Mouse (Mus musculus) kidney, postnatal 25 days (tissue): ENCODE results near the gene Ccdc43.
"Not testable (repeated sequence)": the region's sequence is repeated elsewhere in the genome, so short reads cannot be mapped to it uniquely, and the experiment has no call there.

Experiments used
- DNase-seq, 2 experiments: peaks; one replicate each; pipeline ENCODE4 v3.0.0; 2021; ENCODE audit warnings: mixed read lengths in 2 of 2

Ccdc43 gene

DNA sequence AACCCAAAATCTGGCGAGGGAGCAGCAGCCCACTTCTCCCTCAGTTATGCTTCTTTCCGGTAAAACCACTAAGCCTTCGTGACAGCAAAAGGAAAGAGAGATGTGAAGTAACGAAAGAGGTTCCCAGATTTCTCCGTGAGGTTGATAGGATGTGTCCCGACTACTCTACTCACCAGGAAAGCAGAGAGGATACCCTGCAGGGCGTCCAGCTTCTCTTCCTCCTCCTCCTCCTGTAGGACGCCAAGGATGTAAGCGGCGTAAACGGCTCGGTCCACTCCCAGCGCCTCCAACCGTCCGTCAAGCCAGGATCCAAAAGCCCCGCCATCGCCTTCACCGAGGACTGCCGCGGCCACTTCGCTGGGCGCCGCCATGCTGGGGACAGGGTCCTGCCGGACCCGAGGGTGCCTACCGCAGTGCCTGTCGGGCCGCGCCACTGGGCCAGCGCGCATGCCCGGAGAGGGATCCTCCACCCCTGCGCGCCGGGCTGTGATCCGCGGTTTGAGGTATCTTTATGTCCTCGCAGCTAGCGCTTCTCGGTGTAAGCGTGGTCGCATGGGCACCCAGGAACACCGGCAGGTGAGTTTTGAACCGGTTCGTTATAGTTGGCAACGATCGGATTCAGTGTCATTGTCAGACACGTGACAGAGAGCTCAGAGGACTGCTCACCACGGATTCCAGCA, at the start of gene Ccdc43:
Ccdc43 (minus strand) TSS at position 445 of the 680 bp plus-strand sequence.
- peak; percentile 87 to 92 for DNase-seq

DNA sequence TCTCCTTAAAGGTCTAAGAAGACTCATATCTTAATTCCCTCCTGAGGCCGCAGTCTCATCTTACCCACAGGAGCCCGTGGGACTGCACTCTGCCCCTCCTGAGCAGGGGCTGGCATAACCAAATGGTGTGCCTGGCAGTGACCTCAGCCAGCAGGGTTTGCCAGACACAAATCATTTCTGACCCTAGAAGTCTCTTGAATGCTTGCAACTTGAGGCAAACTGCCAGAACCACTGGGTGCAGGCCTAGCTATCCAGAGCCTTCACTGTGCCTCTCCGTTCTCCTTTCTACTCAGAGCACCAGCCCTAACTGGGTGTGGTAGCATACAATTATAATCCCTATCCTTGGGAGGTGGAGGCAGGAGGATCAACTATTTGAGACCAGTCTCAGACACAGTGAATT, 47.2 kb upstream of the Ccdc43 start:
- DNase-seq = peak in 1 of 2 experiments; percentile 28

DNA sequence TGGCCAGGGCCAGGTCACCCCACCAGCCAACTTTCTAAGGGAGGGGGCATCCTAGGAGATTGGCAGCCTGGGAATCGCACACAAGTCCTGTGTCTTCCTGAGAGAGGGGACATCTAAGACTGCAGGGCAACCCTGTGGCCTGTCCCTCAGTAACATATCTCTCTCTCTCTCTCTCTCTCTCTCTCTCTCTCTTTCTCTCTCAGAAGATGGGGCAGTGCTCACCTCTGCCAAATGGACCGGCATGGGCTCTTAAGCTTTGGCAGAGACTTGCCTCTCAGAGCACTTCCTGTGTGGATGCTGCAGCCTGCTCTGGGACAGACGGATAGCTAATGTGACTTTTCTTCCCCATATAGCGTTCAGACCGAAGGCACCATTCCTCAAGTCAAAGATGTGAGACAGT, 45.3 kb upstream of the Ccdc43 start:
- peak in 1 of 2 experiments; percentile 9 for DNase-seq

- peak in 1 of 2 experiments; percentile 17 for DNase-seq
Measured at GRCm38 (mm10) chr11:102742066-102742465, 44.5 kb upstream of the Ccdc43 start.

- peak; percentile 43 to 60 for DNase-seq
Measured at GRCm38 (mm10) chr11:102741129-102741950, 43.8 kb upstream of the Ccdc43 start.

DNA sequence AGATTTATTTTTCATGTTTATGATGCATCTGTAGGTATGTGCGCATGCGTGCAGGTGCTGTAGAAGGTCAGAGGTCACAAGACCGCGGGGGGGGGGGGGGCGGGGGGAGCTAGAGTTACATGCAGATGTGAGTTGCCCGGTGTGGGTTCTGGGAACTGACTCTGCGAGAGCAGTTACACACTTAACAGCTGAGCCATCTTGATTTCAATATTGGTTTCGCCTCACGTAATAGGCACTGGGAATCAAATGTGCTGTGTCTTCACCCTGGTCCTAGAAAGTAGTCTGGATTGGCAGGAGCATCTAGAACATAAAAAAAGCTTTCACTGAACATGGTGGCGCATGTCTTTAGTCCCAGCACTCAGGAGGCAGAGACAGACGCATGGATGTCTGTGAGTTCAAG, 43.1 kb upstream of the Ccdc43 start:
- peak in 1 of 2 experiments; percentile 26 for DNase-seq

DNA sequence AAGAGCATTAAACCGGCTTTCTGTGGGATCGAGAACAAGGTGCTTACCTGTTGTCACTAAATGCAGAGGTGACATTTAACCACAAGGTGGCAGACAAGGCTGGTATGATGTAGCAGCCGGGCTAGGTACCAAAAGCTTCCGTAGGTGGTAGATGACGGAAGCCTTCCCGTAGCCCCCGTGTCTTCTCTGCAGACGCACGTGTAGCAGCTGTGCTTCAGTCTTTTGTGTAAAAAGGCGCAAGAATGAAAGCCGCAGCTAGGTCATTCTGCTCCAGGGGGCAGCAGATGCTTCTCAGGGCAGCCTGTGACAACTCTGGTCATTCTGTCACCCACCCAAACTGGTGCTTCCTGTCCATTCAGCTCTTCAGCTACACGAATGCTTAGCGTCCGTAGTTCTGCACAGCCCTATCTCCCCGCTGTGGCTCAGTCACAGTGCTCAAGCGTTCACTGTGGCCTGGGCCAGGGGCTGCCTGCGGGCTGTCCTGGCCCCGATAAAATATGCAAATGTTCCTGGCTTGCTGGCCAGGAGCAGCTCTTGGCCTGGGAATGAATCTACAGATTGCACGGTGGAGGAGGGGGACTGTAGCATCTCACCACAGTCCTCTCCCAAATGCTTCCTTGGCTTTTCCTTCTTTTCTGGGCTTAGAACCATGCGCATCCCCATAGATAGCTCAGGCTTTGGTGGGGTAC, 41.8 kb upstream of the Ccdc43 start:
- peak; percentile 60 to 70 for DNase-seq

GRCm38 (mm10) chr11:102738046-102738445, 40.5 kb upstream of the Ccdc43 start:
- peak in 1 of 2 experiments; percentile 21 for DNase-seq

- DNase-seq = no peak
Measured at GRCm38 (mm10) chr11:102734961-102735360, 37.4 kb upstream of the Ccdc43 start.

DNA sequence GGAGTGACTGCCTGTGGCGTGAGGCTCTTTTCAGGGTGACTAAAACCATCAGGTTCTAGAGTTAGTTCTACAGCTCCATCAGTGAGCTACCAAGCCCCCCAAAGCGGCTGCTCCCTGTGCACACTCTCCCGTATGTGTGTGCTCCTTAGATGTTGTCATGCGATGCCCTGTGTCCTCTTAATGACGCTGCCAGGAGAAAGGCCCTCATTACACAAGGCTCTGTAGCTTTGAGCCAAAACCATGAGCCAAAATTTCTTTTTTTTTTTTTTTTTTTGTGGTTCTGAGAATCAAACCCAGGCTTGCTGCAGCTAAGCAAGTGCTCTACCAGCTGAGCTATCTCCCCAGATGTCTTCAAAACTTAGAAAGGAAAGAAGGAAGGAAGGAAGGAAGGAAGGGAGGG, 35.6 kb upstream of the Ccdc43 start:
- DNase-seq = no peak

DNA sequence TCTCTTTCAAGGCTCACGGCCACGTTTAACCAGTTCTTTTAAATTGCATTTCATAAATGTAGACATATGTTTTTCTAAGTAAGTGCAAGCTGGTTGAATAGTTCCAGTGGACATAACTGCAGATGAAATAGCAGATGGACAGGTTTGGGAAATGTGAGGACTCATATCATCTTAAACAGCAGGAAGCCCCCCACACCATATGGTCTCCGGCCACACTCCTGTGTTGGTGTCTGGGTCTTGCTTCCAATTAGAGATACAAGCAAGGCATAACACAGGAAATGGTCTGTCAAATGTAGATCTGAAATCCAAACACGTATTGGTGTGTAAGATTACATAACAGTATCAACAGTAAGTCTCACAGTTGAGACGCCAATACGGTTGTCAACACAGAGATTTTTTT, 33.8 kb upstream of the Ccdc43 start:
- no peak for DNase-seq

DNA sequence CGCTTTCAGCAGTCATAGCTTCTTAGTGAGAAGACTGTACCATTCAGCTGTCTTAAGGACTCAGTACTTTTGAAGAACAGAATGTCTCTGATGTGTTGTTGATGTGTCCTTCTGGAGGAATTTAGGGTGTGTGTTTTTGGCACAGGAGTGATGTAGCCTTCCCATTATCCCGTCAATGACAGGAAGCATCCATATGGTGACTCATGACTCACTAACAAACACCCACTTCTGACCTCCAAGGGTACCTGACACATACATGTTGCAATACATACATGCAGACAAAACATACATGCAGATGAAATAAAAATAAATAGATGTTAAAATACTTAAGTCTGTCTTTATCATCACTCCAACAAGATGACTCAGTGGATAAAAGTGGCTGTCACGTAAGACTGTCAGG, 32.3 kb upstream of the Ccdc43 start:
- DNase-seq = no peak

GRCm38 (mm10) chr11:102728614-102729013, 31.0 kb upstream of the Ccdc43 start:
- peak; percentile 41 to 50 for DNase-seq

GRCm38 (mm10) chr11:102725574-102725973, 28.0 kb upstream of the Ccdc43 start:
- peak in 1 of 2 experiments; percentile 25 for DNase-seq

DNA sequence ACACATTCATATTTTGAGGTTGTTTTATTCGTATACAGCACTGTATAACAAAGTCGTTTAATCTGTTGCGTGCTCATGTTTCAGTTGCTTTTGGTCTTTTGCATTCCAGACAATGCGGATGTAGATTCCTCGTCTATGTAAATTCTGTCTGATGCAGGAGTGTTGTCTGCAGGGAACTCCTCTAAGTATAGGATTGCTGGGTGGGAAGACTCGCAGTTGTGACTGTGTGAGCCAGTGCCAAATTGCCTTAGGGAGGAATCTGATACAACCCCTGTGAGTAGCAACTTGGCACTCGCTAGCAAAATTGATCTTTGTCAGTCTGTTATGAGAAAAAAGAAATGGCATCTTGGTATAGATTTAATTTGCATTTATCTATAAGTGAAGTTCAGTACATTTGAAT, 18.6 kb upstream of the Ccdc43 start:
- DNase-seq = no peak

- DNase-seq = not testable (repeated sequence)
Measured at GRCm38 (mm10) chr11:102714578-102714977, 17.0 kb upstream of the Ccdc43 start.

DNA sequence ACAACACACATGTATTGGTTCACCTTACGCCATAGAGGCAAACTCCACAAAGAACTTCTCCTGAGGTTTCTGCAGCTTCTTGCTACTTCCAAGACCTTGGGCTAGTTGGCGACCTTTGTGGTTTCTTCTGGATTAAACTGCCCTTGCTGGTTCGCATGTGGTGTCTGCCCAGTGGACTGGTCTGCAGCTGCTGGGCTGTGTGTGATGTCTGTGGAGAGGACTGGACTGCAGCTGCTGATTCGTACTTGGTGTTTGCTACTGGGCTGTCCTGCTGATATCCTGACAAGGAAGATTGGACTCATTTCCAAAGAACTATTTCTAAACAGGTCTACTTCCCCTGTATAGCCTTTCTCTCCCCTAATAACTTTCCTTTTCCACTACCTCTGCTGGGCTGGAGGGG, 14.8 kb upstream of the Ccdc43 start:
- no peak for DNase-seq

DNA sequence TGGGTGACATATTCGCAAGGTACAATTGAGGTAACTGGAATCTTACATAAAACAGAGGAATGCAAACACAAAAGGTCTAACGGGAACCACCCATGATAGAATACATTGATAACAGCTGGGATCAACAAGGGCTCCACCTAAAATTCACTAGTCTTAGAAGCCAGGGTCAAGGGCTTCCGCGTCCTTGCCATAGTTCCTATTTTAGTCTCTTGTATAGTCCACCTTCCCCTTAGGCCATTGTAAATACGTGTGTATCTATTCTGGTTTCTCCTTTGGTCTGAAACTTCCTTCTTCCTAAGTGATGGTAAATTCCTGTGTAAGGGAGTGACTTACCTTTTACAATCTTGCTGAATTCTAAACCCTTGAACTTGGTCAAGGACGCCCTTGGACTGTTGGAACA, 4.6 kb upstream of the Ccdc43 start:
- not testable (repeated sequence) for DNase-seq

GRCm38 (mm10) chr11:102698018-102698476, 465 bp upstream of the Ccdc43 start:
- no peak for DNase-seq

GRCm38 (mm10) chr11:102695289-102695688, 2.3 kb downstream of the Ccdc43 start:
- DNase-seq = no peak

- DNase-seq = peak; percentile 56 to 82
Measured at GRCm38 (mm10) chr11:102690162-102690561, 7.4 kb downstream of the Ccdc43 start.

- no peak for DNase-seq
Measured at GRCm38 (mm10) chr11:102665637-102666435, 31.7 kb downstream of the Ccdc43 start.
